Mouse (Mus musculus) layer of hippocampus, adult 9-11 months (tissue): ENCODE results near the gene Pitpnc1.
A peak's percentile ranks its signal among the peaks of the same experiment; 100 is the strongest.

Experiments
- DNase-seq: peaks from one replicate; pipeline ENCODE4 v3.0.0; 2022

Gene Pitpnc1

DNA sequence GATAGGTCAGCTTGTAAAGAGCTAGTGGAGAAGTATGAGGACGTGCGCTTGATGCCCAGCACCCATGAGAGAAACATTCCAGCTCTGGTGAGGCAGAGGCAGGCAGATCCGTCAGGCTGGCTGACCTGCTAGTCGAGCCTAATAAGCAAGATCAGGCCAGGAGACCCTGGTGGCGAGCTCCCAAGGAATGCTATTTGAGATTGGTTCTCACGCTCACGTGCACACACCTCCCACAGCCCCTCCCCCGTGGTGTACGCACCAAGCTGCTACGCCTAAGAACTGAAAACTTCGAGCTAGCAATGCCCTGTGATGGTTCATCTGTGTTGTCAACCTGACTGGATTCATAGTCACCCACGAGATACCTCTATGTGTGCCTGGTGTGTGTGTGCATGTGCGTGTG, 148.3 kb downstream of the Pitpnc1 start:
- DNase-seq = no peak

DNA sequence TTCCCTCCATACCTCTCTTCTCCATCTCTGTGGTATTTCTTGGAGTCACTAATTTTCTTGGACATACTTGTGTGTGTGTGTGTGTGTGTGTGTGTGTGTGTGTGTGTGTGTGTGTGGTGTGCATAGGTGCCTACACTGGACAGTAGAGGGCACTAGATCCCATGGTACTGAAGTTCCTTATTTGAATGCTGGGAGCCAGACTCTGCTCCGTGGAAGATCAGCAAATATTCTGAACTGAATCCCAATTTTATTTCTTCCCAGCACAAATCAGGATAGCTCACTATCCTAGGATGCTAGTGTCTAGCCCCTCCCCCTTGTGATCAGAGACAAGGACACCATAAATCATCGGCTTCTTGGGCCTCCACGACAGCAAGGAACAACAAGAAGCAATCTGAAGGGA, 148.7 kb downstream of the Pitpnc1 start:
- DNase-seq = no peak

DNA sequence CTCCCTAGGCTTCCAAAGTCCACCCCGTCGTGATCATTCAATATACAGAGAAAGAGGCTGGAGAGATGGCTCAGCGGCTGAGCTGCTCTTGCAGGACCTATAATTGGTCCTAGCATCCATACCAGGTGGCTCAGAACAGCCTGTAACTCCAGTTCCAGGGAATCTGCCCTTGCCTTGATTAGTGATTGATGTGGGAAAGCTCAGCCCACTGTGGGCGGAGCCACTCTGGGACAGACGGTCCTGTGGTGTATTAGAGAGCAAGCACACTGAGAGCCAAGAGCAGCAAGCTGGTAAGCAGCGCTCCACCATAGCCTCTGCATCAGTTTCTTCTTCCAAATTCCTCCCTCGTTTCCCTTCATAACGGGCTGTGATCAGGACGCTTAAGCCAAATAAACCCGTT, 150.6 kb downstream of the Pitpnc1 start:
- no peak for DNase-seq

GRCm38 (mm10) chr11:107317653-107318281, 152.7 kb downstream of the Pitpnc1 start:
- DNase-seq = peak; percentile 80

DNA sequence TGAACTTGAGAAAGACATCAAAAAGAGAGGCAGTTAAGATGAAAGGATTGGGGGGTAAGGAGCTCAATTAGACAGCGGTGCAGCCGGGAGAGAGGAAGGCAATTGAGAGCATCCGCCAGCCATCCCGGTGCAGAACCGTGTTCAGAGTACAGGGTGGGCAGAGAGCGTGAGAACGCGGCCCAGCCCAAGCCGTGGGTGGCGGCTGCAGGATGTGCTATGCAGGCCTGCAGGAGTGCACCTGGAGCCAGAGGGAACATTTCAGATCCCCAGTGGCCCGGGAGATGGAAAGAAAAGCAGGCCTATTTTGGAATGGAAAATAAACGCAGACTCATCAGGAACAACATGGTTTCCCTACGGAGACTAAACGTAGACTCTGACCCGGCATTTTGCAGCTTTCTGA, 155.0 kb downstream of the Pitpnc1 start:
- no peak for DNase-seq

- no peak for DNase-seq
These were observed 160.0 kb downstream of the Pitpnc1 start for GRCm38 (mm10) chr11:107310338-107311121.

DNA sequence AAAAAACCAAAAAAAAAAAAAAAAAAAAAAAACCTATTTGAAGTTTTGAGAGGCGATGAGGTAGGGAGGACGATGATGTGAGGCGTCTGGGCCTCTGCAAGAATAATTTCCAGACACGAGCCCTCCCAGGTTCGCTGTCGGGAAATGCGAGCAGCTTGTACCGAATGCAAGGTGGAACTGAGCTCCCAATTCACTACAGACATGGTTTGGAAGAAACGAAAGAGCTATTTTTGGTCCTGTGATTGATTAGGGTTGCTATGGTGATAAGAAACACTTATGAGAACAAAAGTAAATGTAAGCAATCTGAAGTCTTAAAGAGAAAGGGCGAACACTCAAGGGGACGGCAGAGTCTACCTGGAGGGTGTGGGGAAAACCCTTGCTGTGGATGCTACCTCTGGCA, 164.3 kb downstream of the Pitpnc1 start:
- no peak for DNase-seq

GRCm38 (mm10) chr11:107302141-107302540, 168.4 kb downstream of the Pitpnc1 start:
- DNase-seq = no peak

DNA sequence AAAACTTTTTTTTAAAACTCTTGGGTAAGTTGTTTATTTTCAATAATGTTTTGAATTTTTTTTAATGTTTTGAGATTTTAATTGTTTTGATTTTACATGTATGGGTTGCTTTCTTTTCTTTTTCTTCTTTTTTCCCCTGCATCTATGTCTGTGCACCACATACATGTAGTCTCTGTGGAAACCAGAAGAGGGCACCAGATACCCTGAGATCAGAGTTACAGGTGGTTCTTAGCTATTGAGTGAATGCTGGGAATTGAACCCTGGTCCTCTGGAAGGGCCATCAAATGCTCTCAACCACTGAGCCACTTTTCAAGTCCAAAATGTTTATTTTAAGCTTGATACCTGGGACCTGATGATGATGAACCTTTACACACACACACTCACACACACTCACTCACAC, 170.3 kb downstream of the Pitpnc1 start:
- DNase-seq = no peak

DNA sequence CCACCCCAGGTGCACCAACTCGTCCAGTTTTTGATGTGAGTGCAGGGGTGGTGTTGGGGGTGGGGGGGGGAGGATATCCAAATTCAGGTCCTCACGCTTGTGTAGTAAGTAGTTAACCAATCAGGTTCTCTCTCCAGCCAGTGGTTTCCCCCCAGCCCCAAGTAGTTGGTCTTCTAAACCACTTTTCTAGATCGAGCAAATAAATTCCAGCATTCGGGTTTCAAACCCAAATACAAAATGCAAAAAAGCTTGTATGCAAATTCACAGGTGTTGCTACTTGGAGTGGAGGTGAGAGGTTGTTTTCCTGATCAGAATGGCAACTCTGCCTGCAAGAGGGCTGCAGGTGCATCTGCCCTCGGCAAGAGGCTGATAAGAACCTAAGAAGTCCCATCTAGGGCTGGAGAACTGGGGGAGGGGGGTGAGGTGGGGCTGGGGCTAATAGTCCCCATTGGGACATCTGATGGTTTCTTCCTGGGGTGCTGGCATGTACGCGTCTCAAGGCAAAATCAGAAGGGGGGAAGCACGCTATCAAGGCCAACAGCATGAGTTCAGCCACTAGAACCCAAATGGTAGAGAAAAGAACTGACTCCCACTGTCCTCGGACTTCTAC, 170.9 kb downstream of the Pitpnc1 start:
- no peak for DNase-seq

GRCm38 (mm10) chr11:107296176-107296575, 174.3 kb downstream of the Pitpnc1 start:
- no peak for DNase-seq

DNA sequence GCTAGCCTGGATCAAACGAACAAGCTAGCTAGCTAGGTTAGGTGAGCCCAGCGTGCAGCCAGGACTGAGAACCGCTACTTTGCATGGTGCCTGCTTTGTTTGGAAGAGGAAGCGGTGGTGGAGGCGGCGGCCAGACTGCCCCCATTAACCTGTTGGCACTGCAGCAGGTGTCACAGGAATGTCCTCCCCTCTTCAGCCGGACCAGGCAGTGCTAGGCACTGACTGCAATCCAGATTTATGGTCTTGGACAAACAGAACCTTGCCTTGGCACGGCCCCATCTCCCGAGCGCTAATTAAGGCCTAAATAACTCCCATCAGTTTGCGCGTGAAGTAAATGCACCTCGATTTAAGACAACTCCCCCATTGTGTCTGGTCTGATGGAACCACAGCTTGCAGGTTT, 178.5 kb downstream of the Pitpnc1 start:
- DNase-seq = no peak

GRCm38 (mm10) chr11:107288186-107288563, 182.3 kb downstream of the Pitpnc1 start:
- no peak for DNase-seq

DNA sequence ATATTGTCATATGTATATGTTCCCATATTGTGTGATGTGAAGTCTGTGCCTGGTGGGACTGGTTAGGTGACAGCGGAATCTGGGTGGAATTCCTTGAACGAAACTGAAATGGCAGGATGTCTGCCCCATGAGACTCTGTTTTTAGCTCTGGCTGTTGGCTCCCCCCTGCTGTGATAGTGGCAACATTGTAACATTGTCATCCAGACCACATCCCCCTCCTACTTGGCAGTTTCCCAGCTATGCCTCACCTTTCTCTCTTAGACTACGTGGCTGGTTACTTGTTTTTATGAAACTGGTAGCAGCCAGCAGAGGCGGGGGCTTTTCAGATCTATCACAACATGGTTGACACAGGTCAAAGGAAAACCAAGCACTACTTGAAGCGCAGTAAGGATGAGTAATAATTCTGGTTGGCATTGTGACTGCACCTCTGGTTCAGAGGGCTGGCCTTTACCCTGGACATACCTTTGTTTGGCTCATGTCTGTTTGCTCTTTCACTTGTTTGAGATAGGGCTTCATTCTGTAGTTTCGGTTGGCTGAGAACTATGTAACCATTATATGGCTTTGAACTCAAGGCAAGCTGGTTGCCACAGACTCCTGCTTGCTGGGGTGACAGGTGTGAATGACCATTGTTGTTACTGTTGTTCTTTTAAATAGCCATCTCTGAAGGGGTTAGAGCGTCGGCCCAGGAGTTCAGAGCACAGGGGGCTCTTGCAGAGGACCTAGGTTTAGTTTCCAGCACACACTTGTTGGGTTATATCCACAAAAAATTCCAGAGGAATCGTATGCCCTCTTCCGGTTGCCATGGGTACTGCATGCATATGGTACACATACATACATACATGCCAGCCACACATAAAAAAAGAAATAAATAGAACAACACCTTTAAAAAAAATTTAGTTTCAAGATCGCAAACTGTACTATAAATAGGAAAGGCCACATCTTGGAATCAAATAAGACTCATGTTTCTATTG, 183.0 kb downstream of the Pitpnc1 start:
- no peak for DNase-seq

GRCm38 (mm10) chr11:107285731-107286130, 184.8 kb downstream of the Pitpnc1 start:
- no peak for DNase-seq

DNA sequence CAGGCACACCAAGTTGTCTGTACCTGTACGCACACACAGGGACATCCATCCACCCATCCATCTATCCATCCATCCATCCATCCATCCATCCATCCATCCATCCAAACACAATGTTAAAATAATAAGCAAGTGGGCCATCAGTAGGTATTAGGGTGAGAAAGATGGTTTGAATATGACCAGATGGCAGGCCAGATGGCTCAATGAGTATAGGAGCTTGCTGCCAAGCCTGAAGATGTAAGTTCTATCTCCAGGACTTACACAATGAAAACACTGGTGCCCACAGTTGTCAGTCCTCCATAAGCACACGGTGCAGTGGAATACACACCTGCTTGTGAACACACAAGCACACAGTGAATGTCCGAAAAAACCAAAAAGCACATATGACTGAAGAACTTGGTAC, 186.9 kb downstream of the Pitpnc1 start:
- DNase-seq = no peak

GRCm38 (mm10) chr11:107282481-107282880, 188.0 kb downstream of the Pitpnc1 start:
- DNase-seq = peak; percentile 43

GRCm38 (mm10) chr11:107279258-107279657, 191.2 kb downstream of the Pitpnc1 start:
- no peak for DNase-seq

DNA sequence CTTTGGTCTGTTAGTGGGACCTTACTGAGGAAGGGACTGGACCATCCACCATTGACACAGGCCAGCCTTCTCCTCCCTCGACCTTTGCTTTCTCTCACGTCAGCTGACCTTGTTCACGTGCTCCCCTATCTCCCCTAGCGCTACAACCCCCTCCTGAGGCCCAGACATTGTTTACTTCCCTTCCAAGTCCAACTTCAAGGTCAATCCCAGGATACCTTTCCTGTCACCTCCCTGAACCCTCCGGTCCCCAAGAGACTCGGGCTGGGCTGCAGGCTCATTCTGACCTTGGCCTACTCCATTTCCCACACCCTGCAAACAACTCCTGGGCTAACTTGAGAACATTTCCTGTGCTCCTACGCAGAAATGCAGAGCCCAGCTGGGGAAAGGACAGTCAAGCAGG, 193.6 kb downstream of the Pitpnc1 start:
- no peak for DNase-seq

GRCm38 (mm10) chr11:107276337-107276736, 194.2 kb downstream of the Pitpnc1 start:
- no peak for DNase-seq

DNA sequence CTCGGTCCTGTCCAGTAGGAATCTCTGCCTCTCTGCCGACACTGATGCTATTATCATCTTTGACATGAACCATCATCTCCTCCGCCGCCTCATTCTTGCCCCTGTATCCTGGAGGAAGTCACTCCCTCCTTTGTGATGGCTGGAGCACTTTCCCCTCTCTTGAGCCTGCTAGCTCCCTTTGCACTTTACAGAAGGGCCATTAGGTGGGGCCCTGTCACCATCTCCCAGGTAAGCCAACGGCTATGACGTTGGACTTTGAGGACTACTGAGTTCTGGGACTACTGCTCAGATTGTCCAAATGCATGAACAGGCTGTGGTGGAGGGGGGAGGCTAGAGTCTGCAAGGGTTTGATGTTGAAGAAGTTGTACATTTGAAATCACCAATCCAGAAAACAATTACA, 194.6 kb downstream of the Pitpnc1 start:
- DNase-seq = peak; percentile 34

GRCm38 (mm10) chr11:107274206-107274605, 196.3 kb downstream of the Pitpnc1 start:
- no peak for DNase-seq

GRCm38 (mm10) chr11:107272351-107272975, 198.0 kb downstream of the Pitpnc1 start:
- no peak for DNase-seq
